Mouse (Mus musculus) cerebellum, adult 9-11 months (tissue): Measurements from ENCODE around the gene Etv2.

Source experiments
- DNase-seq: peaks from one replicate; pipeline ENCODE4 v3.0.0; 2022

The Etv2 gene

DNA sequence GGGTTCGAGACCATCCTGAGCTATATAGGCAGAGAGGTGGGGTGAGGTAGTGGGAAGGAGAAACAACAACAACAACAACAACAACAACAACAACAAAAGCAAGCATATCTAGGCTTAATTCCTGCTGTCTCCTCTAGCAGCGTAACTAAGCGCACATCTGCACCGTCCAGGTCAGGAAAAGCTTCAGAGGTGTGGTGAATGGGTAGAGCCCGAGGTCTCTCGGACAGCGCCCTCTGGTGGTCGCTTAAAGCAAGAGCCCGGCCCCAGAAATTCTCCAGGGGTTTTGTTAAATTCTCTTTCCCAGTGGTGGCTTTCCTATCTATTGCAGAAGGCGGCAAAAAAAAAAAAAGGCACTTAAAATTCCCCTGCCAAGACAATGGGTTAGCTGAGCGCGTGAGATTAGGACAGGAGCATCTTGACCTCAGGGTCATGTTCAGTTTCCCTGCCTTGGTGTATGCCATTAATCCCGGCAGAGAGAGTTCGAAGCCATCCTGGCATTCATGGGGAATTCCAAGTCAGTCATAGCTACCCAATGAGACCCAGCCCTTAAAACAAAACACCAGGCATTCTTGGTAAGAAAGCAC lies 22.0 kb downstream of the Etv2 start:
- peak; percentile 47 for DNase-seq

DNA sequence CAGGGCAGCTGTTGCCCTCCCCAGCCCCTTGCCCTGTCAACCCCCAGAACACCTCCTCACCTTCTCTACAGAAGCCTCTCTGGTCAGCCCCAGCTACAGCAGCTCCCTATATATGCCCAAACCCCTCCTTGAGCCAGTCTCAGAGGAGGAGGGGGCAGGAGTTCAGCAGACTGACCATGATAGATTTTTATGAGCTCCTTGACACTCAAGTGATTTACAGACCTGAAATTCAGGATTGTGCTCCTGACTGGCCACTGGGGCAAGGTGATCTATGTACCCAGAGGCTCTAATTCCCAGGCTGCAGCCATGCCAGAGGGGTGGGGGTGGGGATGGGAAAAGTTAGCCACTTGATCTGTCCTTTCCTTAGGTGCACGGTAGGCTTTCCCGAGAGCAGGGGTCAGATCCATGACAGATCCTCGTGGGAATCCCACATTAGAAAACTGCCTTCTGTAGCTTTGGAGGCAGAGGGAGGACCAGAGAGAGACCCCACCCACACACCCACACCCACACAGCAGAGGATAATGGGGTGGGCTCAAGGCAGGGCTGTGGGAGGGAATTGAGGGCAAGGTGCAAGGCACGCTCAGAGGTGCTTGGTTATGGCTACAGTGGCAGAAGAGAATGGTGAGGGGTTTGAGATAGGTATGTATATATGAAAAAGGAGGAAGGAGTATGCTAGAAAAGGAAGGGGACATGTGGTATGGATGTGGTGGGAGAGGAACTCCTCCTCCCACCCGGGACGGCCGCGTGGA lies 22.8 kb downstream of the Etv2 start, which contains the start of gene Upk1a:
Upk1a (minus strand) TSS at position 194 of the 749 bp plus-strand sequence.
- DNase-seq = no peak

DNA sequence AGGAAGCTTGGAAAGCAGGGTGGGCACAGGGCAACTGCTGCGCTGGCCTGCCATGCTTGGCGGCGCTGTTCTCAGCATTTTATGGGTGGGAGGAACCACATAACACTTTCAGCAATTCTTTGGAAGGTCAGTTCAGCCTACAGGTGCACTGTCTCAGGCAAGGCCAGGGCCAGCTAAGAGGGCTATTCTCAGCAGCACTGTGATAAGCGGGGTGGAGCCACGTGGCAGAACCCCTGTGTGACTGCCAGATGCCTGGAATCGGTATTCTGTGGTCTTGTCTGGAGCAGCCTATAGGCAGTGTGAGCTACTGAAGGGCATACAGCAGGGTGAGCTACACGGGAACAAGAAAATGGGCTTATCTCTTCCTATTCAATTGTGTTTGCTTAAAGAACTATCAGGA lies 25.6 kb downstream of the Etv2 start:
- no peak for DNase-seq

DNA sequence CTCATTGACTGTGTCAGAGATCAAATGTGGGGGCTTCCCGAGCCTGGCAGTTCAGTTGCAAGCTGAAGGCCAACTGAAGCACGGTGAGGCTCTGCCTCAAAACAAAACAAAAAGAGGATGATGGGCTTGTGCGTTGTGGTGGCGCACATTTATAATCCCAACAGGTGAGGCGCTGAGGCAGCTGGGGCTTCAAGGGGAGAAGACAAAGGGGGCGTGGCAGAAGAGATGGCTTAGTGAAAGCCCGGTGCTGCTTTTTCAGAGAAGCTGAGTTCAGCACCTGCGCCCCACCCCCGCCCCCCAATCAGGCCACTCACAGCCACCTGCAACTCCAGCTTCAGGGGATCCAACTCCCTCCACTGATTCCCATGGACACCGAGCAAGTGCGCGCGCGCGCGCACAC lies 27.2 kb downstream of the Etv2 start:
- DNase-seq = no peak

DNA sequence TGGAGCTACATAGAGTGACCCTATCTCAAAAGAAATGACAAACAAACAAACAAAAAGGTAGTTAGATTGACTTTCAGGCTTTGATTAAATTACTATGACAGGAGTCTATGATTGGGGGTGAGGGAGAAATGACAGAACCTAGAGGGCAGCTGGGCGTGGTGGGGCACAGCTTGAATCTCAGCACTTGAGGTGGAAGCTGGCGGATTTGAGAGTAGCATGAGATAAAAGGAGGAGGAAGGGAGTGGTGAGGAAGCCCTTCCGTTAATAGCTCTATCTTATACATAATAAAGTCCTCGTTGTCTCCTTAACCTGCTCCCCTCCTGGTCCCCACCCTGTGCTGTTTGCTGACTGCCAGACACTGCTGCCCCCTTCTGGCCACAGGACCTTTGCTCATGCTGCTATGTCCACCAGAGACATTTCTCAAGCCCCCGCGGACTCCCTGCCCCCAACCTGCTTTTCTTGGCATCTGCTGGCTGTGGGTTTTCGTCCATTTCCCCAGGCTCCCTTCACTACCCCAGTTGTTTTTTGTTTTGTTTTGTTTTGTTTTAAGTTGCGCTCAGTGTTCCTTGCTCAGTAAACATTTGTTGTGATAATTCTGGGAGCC lies 27.8 kb downstream of the Etv2 start:
- no peak for DNase-seq

DNA sequence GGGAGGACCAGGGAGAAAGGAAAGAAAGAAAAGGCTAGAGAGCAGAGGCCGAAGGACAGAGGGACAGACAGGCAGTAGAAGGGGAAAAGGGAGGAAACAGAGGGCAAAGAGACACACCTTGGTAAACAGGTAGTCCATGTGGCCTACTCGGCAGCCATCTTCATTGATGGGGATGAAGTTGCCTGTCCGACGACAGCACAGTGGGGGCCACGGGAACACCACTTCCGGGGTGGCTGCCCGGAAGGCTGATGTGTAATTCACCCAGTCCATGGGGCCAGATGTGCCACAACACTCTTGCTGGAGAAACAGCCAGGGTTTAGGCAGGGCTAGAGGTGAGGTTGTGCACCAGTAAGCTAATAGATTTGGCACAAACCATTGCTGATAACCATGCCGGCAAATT lies 30.7 kb downstream of the Etv2 start:
- DNase-seq = no peak

DNA sequence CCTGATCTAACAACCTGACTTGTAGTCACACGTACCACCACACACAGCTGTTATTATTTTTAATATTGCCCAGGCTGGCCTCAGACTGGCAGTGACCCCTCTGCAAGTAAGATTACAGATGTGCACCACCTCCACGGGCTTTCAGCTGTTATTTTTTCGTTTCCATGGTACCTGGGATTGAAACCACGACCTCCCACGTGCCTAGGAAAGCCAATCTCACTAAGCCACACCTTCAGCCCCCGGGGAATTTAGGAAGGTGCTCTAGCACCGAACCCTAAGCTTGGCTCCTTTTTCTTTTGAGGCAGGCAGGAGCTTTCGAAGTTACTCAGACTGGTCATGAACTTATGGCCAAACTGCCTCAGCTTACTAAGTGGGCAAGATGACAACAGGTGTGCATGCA lies 31.2 kb downstream of the Etv2 start:
- no peak for DNase-seq

DNA sequence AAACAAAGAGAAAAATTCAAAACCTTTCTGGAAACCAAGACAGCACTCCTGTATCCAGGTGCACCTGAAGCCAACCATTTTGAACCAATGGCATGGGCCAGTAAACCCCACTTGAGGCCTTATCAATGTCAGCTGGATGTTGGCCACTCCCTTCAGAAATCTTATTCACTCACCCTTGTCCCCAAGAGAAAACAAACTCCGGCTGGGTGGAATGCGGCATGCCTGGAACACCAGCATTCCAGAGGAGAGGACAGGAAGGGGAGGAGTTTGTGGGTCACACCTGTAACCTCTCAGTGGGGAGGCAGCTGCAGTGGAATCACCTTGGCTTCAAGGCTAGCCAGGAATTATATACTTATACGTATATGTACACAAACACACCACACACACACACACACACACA lies 33.1 kb downstream of the Etv2 start:
- no peak for DNase-seq

DNA sequence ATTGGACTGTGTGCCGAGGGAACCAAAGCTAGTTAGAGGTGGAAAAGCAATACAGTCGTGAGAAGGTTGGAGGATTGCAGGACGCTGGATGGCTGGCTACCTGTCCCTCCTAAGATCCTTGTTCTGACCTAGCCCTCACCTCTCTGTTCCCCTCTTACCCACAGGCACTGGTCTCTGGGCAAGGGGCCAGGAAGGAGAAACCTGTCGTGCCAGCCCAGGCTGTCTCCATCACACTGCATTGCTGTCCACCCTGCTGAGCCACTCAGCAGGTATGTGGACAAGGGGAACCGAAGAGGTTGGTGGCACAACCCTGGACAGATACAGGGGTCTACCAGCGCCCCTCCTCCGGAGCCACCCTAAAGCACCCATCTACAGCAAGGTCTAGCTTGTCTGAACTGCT lies 35.0 kb downstream of the Etv2 start:
- DNase-seq = no peak

DNA sequence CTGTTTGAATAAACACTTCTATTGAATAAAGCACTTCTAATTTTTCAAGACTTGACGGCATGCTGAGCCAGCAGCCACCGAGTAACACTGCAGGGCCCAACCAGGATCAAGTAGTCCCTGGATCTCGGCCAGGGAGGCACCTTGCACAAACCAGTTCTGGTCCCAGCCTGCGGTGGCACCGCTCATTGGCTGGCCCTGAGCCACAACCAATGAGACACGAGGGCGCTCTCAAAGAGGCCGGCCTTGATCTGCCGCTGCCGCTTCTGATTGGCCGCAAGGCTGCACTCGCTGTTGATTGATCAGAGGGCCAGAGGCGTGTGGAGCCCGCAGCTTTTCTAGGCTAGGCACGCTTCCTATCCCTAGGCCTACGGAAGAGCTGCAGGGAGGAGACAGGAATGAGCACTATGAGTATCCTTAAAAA lies 35.7 kb downstream of the Etv2 start:
- peak; percentile 97 for DNase-seq

DNA sequence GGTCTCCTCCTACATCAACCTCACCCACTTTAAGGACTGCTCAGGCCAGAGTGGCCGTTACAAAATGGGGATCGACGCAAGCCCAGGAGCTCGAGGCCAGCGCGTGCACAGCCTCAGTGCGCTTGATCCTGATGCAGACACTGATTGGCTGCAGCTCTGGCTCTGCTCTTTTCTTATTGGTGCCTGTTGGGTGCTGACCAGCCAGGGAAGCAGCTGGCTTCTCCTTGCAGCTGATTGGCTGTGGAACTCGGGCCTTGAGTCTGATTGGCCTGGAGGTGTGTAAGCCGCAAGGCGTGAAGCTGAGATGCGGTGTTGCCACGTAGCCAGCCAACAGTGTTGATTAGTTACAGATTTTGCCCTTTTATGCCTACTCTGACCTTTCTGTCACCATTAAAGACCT lies 36.9 kb downstream of the Etv2 start, which contains the start of gene Zbtb32:
Zbtb32 (minus strand) TSS at position 124 of the 400 bp plus-strand sequence.
- no peak for DNase-seq

DNA sequence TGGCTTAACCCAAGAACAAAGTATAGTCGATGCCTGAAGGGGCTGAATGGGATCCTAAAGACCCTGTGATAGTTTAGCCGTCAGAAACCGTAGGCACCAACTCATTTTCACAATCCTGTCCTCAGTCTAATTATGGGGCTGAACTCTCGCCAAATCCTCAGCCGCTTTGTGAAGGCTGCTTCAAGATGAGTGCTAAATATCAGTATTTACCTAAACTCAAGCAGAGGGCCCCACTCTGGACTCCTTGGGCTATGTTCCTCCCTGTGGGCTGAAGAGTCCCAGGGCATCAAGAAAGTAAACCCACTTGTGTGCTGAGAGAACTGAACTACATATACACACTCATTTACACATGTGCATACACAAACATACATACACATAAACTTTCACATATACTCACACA lies 38.8 kb downstream of the Etv2 start:
- no peak for DNase-seq

DNA sequence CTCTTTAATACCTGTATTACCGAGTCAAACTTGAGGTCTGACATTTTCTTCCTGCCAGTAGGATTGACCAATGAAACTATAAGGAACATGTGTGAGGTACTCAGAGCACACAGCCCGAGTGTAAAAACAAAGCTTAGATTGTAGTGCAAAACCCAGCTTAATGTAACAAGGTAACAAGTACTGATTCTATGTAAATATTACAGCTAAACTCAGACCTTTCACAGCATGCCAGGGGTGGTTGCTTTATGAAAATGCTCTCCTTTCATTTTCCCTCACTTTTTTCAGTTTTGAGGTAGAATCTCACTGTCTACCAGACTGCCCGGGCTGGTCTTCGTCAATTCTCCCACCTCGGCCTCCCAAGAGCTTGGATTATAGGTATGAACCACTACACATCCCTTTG lies 39.6 kb downstream of the Etv2 start:
- DNase-seq = no peak

DNA sequence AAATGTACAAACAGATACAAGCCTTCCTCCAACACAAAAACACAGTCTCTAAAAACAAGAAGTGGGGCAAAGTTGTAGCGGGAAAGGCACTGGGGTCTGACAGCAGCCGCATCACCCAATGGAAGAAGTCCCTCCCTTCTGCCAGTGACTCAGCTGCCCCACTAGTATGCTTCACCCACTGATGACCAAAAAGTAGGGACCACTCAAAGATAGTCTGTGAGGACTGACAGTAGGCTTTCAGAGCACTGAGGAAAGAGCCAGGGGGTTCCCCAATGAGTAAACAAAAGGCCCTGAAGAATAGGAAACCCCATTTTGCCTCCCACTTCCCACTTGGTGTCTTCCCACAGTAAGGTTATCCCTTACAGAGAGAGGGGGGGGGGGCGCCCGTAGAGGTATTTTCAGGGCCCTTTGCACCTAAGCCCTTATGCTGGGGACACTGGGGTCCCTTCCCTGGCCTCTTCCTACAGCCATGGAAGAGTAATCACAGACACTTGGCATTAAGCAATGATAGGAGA lies 41.1 kb downstream of the Etv2 start:
- no peak for DNase-seq

DNA sequence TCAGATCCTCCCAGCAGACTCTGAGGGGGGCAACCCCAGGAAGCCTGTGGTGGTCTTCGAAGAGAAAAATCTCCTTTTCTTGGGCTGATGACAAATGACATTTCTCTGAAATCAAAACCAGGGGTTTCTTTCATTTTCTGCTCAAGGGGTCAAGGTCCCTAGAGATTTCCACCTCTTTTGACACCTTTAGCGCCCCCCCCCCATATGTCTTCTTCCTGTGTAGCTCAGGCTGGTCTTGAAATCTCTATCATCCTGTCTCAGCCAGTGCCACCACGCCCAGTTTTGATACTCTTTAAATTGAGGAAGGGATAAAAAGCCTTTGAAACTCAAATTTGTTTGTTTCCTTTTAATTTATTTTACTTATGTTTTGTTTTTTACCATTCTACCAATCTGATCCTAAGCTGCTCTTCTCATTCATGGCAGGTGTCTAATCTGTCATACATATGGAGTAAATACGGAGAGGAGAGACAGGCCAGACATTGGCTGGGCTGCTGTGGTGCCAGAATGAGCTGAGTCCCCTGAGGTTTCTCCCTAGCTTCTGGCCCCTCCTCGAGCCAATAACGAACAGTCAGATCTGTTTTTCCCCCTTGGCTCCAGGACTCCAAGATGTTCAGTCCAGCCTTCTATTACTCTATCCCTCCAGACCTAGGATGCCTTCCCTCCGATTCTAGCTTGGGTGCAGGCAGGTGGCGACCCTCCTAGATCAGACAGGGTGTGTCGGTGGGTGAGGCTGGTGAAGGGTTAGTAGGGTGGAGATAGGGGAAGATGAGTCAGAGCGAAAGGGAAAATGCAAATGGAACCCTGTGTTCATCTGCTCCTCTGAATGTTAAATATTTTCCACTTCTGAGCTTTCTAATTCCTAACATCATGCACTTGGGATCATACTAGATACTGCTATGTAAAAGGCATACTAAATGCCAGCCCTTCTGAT lies 41.8 kb downstream of the Etv2 start:
- no peak for DNase-seq

DNA sequence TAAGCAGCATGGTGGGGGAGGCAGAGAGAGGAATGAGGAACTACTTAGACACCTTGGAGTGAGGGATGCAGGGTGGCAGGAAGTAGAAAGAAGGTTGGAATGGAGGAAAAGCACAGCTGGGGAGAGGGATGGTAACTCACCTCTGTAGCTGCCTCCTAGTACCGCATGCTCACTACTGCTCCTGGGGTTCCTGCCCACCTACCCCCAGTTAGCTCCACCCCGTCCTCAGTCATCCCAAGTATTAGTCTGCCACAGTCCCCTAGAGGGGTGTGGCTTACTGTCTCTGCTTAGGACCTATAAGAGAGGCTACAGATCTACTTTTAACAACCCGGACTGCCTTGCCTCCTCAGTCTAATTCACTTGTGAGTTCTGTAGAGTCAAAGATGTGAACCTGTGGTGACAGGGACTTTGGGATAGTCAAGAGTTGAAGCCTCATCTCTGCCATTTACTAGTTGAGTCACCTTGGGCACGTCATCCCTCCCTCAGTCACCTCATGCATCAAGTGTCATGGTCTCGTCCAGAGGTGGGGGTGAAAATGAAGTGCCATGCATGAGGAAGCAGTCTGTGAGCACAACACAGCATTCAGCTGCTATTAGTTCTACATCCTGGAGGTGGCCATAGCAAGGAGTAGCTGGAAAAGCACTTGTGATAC lies 42.8 kb downstream of the Etv2 start:
- DNase-seq = no peak

DNA sequence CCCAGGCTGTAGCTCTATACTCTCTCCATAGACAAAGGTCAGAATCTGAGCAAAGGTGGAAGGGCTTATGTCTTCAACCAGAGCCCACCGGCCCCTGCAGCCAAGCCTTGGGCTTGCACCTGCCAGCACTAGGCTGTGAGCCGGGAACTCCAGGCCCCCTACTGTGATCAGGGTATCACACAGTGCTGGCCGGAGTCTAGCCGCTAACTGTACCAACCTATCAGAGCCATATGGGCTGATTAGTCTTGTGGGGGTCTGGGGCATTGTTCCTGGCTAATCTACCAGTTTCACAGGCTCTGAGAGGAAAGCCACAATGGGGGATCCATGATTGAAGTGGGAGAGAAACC lies 44.1 kb downstream of the Etv2 start:
- DNase-seq = peak; percentile 35

DNA sequence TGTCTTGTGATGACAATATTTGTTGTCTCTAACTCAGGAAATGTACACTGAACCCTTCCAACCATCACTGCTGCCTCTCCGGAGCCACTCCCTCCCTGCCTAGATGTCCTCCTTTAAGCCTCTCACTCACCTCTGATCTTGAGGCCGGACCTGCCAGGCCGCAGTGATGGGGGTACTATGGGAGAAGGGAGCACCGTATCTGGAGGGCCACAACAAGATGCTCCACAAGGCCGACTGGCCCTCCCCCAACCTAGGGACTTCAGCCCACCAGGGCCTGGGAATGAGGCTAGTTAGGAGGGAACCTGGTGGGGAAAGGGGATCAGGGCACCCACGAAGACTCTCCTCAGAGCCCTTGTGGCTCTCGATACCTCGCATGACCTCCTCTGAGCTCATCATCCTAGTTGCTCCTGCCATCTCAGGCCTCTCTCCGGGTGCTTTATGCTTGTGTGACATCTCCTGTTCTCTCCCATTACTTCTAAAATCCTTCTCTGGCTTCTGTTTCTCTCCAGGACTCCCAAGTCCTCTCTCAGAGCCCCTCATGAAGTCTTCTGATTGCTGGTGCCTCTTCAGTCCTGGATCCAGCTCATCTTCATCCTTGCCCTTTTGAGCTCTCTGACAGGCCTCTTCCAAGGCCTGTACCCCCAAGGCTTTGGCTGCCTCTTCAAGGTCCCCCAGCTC lies 44.6 kb downstream of the Etv2 start:
- peak; percentile 55 for DNase-seq

DNA sequence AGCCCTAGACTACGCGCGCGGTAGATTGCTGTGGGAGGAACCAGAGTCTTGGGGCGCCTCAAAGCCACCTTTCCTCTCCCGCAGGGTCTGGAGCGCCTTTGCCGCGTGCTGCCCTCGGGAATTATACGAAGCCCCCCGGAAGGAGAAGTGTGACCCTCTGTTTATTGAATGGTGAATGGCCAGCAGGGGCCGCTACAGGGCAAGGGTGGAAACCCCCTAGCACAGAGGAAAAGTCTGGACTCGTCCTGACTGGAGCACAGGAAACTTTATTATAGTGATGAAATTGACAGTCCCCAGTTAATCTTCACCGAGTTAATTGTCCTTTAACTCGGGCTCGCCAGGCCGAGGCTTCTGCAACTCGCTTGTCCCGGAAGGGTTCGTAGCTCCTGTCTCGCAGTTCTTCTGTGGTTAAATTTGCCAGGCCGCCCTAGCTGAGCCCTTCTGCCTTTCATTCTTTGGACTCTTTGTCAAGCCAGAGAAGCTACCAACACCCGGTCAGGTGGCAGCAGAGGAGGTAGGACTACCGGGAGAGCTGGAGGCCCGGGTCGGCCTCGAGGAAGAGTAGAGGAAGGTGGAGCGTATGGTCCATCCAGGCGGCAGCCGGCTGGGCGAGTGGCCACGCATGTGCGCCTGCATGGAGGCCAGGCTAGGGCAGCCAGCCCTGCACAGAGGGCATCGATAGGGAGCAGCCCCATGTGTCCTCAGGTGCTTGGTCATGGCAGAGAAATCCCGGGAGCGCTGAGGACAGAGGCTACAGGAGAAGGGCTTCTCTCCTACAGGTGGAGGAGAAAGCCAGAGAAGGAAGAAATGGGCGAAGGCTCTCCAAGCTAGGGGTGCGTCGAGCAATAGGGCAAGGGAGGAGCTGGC lies 46.0 kb downstream of the Etv2 start:
- DNase-seq = peak; percentile 84

DNA sequence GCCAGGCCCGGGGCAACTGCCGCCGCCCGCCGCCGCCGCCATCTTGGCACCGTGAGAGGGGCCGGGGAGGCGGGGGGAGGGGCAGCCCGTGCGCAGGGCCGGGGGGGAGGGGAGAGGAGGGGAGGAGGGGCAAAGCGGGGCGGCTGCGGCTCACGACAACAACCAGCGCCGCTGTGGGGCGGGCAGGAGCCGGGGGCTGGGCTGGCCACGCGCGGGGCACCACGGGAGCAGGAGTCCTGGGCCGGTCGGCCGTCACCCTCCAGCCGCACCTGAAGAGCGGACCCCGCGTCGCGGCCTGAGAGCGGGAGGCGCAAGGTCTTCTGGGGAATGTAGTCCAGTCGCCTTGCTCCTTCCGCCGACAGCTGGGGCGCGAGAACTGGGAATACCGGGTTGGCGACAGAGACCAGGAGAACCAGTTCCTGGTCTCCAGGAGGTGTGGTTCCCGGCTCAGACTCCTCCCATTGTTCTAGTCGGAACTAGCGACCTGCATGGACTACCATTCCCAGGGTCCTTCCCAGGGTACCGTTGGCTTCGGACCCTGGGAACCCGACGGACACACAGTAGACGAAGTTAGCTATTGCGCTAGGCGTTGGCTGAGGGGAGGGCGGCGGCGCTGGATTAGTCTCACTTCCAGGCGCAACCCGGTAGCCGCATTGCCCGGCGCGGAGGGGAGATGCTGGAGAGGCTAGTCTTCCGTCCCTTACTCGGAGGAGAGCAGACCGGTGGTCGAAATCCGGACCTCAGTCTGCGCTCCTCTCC lies 46.8 kb downstream of the Etv2 start, which contains the start of gene Kmt2b:
Kmt2b (minus strand) TSS at position 51 of the 759 bp plus-strand sequence.
- DNase-seq = peak; percentile 99
